Mouse (Mus musculus) kidney, postnatal 10 days (tissue): ENCODE data around the gene Mknk1.

Source experiments
- DNase-seq: peaks from one replicate; pipeline ENCODE4 v3.0.0; 2021; ENCODE audit warnings: mixed read lengths

Gene Mknk1

GRCm38 (mm10) chr4:115897901-115898631 is 59.1 kb downstream of the Mknk1 start:
- DNase-seq = no peak

DNA sequence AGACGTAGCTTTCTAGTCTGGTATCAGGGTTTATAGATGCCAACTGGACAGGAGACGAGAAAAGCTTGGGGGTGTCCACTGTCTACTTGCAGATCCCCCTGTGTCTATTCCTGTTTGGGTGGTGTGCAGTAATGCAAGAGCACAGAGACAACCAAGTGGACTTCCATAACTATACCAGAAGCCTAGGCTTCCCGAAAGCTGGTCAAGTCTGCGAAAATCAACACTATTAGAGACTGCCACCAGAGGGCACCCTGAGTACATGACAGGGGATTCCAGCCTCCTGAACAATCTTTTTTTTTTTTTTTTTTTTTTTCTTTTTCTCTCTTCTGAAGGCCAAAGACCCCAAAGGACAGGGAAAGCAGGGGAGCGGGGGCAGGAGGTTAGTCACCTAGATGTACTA is 63.8 kb downstream of the Mknk1 start:
- DNase-seq = peak; percentile 91

DNA sequence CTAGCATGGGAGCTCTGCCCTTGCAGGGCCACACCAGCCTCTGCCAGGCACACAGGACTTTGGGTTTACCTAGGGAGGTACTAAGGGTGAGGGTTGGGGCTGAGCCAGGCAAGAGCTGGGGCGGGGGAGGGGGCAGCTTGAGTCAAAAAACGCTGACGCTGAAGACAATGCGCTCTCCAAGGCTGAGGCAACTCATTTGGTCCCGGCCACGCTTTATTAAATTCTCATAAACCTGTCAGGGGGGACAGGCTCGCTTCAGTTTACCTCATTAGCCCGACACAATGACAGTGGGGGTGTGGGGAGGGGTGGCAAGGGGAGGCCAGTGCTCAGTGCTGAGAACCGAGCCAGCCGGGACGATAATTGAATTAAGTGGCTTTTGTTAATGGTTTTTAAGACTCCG is 65.4 kb downstream of the Mknk1 start:
- no peak for DNase-seq

- no peak for DNase-seq
Measured at GRCm38 (mm10) chr4:115905701-115906100, 66.7 kb downstream of the Mknk1 start.

GRCm38 (mm10) chr4:115906791-115907190 is 67.8 kb downstream of the Mknk1 start:
- no peak for DNase-seq

DNA sequence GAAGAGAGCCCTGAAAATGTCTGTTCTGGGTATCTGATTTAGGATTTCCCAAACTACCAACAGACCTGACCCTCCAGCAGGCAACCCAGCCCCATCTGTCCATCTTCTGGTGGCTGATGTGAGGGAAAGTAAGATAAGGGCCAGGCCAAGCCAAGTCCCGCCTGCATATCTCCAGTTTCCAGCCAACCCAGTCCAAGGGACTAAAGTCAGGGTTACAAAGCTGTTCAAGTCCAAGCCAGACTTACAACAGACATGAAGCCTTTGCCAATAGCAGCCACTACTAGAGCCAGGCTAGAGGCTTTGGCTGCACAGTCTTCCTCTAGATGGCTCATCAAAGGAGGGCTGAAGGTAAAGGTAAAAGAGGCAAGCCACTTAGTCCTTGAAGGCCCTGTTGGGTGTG is 69.0 kb downstream of the Mknk1 start:
- DNase-seq = no peak

- peak; percentile 55 for DNase-seq
Measured at GRCm38 (mm10) chr4:115908641-115909040, 69.6 kb downstream of the Mknk1 start.

- DNase-seq = no peak
Measured at GRCm38 (mm10) chr4:115911586-115911985, 72.6 kb downstream of the Mknk1 start.

DNA sequence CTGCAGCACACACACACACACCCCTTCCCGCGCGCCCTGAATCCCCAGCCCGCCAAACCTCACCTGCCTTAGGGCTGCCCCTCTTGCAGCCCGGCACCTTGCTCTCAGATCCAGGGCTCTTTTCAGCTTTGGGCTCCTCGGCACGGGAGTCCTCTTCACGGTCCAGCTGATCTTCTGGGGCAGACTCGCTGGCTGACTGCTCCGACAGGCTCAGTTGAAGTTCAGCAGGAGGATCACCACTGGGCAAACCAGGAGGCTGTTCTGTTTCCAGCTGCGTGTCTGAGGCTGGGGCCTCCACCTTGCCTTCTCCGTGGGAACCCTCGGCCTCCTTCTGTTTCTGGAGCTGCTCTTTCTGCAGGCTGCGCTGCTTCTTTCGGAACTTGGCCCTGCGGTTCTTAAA is 80.9 kb downstream of the Mknk1 start:
- DNase-seq = no peak

DNA sequence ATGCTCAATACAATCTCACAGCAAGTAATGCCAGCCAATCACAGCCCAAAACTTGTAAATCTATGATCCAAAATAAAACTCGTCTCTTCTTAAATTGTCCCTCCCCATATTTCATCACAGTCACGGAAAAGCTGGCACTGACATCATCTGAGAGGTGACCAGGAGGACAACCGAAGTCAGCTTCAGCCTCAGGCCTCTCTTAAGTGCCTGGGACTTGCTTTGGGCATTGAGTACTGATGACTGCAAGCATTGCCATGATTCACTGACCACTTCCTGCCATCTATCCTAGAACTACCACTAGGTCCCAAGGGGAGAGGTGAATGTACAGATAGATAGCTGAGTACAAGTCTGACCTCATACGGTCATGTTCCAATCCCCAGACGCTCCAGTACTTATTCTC is 83.7 kb downstream of the Mknk1 start:
- DNase-seq = no peak

- no peak for DNase-seq
Measured at GRCm38 (mm10) chr4:115923262-115923880, 84.4 kb downstream of the Mknk1 start.

DNA sequence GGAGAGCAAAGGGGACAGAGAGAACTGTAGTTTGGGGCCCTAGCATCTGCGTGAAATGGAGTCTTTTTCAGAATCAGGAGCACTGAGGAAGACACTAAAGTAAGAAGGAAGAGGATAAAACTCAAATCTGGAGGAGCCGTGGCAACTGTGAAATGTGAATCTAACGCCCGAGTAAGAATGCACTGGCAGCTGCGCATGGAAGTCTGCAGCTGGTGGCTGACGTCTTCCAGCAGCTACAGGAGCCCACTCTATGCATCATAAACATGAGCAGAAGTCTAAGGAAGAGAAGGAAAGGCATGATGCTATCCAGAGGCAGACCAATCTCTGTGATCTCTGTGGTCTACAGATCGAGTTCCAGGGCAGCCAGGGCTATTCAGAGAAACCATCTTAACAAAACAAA is 88.6 kb downstream of the Mknk1 start:
- DNase-seq = no peak
